Mouse (Mus musculus) CD8-positive naive resting alpha-beta T cell, adult 2 months (primary cell): ENCODE measurements around the gene Mrnip.

Source experiments
- DNase-seq, 2 experiments: peaks; one replicate each; pipeline ENCODE4 v3.0.0; 2022; ENCODE audit warnings: low read depth in 2 of 2, low spot score in 2 of 2

Gene Mrnip

DNA sequence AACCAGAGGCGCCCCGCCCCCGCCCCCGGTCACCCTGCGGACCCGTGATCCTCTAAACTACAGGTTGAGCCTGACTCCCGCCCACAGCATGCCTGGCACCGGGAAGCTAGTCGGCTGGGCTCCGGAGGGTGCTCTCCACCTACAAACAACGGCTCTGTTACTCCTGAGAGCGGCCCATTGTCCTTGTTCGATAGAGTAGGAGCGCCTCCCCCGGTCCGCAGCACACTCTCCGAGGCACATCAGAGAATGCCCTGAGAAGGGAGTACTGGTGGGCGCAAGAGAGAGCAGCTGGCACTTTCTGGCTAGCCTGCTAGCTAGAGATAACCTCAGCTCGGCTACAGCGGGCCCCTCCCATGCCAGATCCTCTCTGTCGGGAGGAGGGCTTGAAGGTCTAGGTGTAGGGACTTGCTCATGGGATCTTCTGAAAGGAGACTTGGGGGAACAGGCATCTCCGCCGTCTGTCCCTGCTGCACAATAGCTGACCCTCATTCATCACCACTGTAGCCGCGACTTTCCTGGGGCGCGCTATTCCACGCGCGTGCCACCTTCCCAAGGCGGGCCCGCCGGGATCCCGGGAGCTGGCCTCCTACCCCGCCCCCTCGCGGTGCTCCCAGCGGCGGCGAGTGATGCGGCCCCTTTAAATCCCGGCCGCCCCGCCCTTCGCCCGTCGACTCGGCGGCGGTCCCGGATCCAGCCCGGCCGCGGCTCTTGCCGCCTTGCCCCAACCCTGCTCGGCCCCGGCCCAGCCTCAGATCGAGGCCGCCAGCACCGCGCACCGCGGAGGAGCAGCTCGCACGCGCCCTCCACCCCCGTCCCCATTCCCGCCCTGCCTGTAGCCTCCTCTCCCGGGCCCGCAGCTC is 50.7 kb downstream of the Mrnip start:
- DNase-seq = peak in 1 of 2 experiments; percentile 34

- DNase-seq = no peak
Observed at GRCm38 (mm10) chr11:50225611-50226378, 51.6 kb downstream of the Mrnip start.

- no peak for DNase-seq
Observed at GRCm38 (mm10) chr11:50226406-50226805, 52.2 kb downstream of the Mrnip start.

- DNase-seq = no peak
Observed at GRCm38 (mm10) chr11:50227226-50227625, 53.0 kb downstream of the Mrnip start.

DNA sequence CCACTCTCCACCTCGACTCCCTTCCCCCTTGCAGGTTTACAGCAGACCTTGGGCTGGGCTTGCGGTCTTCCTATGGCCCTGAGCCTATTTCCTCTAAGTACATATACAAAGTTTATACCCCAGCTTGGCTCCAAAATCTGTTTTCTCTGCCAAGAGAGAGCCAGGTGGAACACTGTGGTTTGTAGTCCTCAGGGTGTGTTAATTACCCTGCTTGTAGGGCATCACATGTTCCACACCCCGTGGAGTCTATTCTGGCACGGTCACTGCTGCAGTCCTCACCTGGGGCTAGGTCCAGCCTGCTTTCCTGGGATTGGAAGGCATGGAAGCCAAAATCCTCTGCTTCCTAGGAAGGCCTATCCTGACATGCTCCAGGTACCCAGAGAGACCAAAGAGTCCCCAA is 53.5 kb downstream of the Mrnip start:
- DNase-seq = no peak

DNA sequence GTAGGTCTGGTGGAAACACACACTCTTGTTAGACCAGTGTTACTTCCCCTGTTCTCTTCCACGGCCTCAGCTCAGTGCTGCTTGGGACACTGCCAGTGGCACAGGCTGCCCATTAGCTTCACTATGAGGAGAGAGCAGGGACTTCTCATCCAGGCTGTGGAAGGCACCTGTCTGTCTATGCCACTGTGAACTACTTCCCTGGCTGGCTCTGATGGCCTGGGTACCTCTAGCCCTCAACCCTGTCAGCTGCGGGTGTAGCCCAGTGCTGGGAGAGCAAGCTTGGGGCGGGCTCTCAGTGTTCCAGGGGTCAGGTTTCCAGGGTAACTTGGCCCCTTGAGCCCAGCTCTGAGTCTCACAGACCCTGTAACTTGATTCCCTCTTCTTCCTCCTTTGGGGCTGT is 54.5 kb downstream of the Mrnip start:
- DNase-seq = no peak

DNA sequence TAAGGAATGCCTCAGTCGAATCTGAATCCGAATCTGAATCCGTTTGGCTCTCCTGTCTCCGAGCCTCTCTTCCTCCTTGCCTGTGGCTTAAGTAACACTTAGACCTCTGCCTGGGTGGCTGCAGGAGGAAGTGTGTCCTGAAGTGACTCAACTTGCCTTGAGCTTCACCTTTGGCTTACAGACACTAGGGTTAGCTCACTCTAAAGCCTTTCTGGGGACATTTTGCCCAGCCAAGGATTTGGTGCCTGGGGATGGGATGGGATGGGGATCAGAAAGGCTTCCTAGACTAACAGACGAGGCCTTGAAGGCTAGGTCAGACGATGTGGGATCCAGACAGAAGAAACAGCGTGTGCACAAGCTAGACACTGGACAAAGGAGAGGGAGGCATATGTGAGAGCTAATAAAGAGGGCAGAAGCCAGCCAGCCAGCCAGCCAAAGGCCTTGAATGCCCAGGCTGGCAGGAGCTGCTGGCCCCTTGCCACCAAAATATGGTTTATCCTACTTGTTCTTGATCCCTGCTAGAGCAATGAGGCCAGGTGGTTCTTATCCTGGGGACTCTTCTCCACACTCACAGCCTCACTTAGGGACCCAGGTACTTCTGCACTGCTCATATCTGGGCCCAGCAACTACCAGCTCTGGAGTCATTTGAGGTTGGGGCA is 55.1 kb downstream of the Mrnip start:
- no peak for DNase-seq

DNA sequence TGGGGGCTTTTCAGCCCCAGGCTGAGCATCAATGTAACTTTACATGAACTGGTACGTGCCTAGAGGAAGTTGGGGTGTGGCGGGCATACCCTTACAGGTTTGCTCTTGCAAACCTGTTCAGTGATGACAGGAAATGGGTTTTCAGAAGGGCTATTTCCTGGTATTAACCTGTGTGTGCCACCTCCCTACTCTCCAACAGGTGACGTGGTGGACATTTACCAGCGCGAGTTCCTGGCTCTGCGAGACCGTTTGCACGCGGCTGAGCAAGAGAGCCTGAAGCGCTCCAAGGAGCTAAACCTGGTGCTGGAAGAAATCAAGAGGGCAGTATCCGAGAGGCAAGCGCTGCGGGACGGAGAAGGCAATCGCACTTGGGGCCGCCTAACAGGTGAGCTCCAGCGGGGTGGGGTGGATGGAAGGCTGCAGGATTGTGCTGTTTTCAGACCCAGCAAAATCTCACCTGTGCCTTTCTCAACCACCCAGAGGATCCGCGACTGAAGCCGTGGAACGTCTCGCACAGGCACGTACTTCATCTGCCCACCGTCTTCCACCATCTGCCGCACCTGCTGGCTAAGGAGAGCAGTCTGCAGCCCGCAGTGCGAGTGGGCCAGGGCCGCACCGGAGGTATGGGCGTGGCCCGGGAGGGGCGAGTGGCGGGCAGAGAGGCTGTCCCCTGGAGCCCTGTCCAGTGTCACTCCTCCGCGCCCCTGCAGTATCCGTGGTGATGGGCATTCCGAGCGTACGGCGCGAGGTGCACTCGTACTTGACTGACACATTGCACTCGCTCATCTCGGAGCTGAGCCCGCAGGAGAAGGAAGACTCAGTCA is 56.4 kb downstream of the Mrnip start:
- DNase-seq = no peak

- DNase-seq = peak; percentile 57 to 81
Observed at GRCm38 (mm10) chr11:50231411-50231810, 57.2 kb downstream of the Mrnip start.

DNA sequence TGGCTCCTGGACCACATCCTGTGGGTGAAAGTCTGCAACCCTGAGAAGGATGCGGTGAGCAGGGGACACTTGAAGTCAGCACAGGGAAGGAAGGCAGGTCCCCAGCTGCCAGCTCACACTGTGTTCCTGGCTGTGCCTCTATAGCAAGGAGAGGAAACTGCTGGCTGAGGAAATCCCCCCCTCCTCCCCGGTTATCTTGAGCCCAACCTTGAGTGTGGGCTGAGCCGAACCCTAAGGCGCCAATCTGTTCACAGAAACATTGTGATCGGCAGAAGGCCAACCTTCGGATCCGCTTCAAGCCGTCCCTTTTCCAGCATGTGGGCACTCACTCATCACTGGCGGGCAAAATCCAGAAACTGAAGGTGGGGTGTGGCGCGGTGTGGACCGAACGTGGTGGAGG is 58.8 kb downstream of the Mrnip start:
- DNase-seq = no peak

DNA sequence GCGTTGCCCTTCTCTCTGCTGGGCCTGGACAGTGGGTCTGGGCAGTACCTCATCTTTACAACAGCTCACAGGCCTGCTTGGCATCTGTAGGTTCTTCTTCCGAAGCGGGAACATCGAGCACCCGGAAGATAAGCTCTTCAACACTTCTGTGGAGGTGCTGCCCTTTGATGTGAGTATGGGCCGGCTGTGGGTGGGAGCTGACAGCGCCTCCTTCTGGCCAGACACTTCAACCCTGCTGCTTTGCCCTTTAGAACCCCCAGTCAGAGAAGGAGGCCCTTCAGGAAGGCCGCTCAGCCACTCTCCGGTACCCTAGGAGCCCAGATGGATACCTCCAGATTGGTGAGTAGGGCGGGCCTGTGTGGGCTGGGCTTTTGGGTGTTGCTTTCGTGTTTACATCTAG is 59.7 kb downstream of the Mrnip start:
- no peak for DNase-seq

DNA sequence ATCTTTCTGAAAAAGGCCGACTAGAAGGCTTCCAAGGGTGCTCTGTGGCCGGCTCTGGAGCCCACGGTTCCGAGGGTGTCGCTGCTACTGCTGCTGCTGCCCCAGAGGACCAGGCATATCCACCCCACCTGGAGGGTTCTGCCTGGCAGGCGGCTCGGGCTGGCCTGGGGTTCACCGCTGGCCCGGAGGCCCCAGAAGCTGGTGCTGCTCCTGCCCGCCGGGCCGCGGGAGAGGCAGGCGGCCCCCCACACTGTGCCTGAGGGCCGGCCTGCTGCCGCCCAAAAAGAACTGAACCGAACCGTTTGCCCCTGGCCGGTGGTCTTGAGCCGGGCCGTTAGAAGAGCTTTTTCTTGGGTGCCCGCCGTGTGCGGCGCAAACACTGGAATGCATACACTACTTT is 60.4 kb downstream of the Mrnip start:
- DNase-seq = no peak

DNA sequence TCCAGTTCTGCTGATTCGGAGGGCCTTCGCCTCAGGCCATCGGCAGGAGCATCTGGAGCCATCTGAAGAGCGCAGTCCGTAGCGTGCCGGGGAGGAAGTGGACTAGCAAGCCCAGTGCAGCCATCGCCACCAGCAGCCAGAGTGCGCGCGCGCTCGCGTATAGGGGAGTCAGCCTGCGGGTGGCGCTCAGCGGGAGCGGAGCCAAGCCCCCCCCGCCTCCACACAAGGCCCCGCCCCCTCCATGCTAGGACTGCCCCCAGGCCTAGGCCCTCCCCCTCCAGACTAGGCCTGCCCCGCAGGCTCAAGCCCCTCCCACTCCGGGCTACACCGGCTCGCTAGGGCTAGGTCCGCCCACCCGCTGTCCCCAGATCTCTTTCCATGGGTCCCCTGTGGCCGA is 62.3 kb downstream of the Mrnip start:
- DNase-seq = peak; percentile 83 to 92

DNA sequence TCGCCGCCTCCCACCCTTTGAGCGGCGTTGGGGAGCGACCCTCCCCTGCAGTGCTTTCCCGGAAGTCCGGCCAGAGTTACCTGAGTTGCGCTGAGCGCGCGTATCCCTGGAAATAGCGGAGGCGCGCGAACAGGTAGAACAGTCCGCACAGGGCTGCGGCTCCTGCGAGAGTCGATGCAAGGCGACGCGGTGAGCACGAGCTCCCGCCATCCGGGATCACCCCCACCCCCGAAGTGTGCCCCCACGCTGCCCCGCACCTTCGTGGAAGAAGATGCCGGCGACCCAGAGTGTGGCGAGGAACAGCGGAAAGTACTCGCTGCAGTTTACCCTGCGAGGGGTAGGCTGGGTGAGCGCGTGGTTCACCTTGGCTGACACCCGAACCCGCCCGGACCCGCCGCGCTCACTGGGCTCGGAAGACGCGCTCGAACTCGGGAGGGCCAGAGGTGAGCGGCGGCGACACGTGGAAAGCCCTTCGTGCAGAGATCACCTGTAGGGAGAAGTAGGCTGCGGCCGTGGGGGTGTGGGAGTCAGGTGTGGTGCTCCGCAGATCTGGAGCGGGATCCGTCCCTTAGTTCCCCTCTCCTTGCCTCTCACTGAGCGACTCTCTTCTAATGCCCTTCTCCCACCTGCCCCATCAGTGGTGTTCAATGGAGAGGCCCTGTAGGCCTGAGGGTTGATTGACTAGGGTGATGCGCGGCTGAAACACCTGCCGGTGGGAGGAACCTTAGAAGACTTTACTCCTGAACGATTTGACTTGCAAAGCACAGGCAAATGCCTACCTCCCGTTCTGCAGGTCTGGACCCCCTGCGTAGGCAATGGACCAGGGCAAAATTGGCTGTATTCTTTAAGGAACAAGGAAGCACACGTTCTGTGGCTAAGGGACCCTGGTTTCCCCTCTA is 62.9 kb downstream of the Mrnip start:
- no peak for DNase-seq

GRCm38 (mm10) chr11:50238324-50238723 is 64.1 kb downstream of the Mrnip start, which contains the start of gene Ltc4s:
Gene Ltc4s, minus strand, starts transcription at chr11:50238616.
- no peak for DNase-seq

GRCm38 (mm10) chr11:50238821-50239791 is 64.9 kb downstream of the Mrnip start:
- DNase-seq = no peak

DNA sequence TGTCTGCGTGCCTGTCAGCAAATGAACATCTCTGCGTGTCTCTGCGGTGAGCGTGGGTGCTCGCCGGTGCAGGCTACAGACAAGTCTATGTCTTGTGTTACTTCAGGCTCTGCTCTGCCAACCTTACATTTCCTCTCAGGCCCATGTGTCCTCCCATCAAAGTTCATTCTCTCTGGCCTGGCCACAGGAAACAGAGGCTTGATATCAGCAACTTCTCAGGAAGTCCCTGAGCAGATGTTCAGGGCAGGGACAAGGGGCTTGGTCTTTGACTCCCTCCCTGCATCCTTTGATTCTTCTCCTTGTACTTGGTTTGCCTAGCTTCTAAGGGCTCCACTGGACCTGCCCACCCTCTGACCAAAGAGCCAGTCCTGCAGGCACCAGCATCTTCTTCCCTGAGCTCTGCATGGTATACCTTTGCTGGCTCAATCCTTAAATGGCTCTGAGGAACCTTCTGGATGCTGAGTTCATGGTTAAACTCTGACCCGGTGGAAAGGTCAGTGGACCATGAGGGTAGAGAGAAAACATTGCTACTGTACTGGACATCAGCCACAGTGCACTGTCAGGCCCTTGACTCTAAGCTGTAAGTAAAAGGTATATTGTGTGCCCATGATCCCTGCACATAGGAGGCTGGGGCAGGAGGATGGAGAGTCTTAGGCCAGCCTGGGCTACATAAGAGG is 66.1 kb downstream of the Mrnip start:
- no peak for DNase-seq

DNA sequence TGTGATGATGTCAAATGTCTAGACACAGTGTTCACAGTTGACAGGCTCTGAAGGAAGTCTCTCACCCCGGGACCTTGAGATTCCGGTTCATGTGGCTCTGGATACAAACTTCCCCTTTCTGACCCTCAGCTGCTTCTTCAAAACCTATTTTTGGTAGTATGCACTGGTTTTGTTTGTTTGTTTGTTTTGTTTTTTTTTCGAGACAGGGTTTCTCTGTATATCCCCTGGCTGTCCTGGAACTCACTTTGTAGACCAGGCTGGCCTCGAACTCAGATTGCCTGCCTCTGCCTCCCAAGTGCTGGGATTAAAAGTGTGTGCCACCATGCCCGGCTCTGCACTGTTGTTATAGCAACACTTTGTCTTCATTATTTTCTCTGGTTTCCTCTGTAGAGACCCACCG is 69.7 kb downstream of the Mrnip start:
- DNase-seq = no peak
